Mouse (Mus musculus) adrenal gland, adult 10 weeks (tissue): ENCODE data around the gene Mpst. TPM values are rescaled to one million over a fixed set of nuclear protein-coding genes. Genes with fewer than 3 reads are reported as not detected.

Experiments used
- polyA plus RNA-seq: library from polyadenylated mRNA; stranded (reverse); fragments of 350-450 nt; fragmentation: Illumina TruSeq; extraction: RNeasy Lipid Tissue Mini Kit (QIAGEN cat#74804); gene quantifications from one replicate; pipeline ENCODE4 v1.2.3, GENCODE M21; 2014; ENCODE audit warnings: low read depth, low replicate concordance

The Mpst gene
- 1.8 TPM for polyA plus RNA-seq

DNA sequence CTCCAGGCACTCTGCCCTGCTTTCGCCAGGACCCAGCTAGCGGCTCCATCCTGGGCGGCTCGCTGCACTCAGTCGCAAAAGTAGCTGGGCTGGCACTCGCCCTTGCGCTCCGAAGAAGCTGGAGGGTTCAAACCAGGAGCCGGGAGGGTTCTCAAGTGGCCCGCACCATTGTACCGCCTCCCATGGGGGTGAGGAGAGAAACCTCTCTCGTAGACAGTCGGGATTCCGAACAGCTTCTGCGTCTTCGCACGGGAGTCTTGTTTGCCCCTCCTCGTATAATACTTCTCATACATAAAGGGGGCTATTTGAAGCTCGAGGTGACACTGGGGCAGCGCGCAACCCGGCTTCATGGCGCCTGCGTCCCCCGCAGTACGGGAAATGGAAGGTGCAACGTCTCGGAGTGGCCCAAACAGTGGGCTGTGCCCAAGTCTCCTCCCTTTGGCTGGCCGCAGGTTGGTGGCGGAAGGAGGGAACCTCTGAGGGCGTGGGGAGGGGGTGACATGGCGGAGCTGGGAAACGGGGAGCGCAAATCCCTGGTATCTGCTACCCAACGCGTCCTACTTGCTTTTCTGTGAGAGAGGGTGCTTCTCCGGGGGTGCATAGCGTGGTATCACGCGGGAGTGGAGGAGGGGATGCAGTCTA lies at the start of gene Mpst:
Gene Mpst (plus strand): TSS at position 124 of the 642 bp plus-strand sequence.

DNA sequence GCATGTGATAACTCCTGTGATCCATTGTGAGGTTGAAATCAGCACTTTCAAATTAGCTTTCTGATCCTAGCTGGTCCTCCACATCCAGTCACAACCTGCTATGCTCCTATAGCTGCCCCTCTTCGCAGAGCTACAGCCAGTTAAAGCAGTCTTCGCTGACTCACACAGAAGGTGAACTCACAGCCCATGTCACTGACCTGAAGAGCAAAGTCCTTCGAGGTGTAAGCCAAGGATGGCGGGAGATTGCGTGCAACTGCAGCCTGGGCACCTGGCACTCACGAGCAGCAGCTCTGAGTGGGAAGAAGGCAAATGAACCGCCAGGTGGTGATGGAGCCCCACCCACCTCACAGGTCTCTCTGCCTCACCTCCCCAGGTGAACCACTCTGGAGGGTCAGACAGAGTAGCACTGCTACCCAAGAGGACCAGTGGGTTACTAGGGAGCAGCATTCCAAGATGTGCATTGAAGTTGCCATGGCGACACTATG lies 10.7 kb upstream of the Mpst start, which contains the start of gene Tex33:
Gene Tex33 (minus strand): TSS at position 435 of the 485 bp plus-strand sequence.

DNA sequence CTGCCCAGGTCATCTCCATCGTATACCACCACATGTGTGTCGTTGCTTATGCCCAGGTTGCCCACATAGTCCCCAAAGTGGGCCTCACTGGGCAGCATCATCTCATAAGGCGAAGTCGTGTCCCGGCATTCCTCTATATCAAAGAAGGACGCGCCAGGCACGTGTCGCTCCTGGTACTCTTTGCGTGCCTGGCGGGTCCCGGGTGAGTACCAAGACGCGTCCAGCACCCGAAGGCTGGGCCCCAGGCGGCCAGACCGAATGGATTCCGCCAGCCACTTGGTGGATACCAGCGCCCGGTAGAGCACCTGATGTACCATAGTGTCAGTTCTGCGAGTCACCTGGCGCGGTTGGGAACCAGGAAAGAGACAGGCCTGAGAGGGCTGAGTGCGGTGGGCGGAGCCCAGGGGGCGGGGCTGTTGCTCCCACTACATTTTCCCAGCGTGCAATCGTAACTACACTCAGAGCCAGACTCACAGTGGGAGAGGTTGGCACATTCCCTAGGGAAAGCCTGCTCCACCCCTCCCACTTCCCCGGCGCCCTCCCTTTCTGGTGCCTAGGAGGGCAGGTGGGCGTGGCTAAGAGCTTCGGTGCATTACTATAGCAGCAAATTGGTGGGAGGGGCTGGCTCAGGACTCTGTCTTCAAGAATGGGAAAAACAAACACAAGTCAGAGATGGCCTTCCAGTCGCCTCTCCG lies 552 bp upstream of the Mpst start, which contains the start of gene Tst:
Gene Tst (minus strand): TSS at position 391 of the 695 bp plus-strand sequence.

DNA sequence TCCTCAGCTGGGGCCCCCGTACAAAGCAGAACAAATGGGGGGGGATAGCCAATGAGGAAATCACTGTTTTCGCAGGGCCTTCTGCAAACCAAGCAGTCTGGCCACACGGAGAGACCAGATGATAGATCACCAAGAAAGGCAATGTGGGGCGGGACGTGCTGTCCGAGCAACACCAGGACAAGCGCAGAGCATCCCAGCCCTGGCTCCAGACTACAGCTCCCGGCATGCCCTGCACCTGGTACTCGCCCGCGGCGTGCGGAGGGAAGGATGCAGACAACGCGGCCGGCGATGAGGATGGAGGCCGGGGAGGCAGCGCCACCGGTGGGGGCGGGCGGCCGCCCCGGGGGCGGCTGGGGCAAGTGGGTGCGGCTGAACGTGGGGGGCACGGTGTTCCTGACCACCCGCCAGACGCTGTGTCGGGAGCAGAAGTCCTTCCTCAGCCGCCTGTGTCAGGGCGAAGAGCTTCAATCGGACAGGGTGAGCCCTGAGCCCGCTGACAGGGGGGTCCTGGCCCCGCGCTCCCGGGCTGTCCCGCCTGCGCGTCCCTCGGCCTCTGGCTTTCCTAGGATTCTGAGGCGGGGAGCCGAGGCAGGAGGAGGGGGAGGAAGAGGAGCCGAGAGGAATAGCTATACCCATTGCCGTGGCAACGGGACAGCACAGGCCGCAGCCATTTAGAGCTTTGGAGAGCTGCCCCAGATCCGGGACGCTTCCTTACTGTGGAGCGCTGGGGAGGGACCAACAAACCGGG lies 22.3 kb downstream of the Mpst start, which contains the start of gene Kctd17:
Gene Kctd17 (plus strand): TSS at position 174 of the 748 bp plus-strand sequence.

Other genes starting within 250 kb of the Mpst start
- gene Ift27, start 232.3 kb upstream of the Mpst start, polyA plus RNA-seq, result 5.5 TPM
- gene Pvalb, start 200.0 kb upstream of the Mpst start, polyA plus RNA-seq, result 19.1 TPM
- gene Ncf4, start 161.6 kb upstream of the Mpst start, polyA plus RNA-seq, result not detected
- gene Csf2rb2, start 100.7 kb upstream of the Mpst start, polyA plus RNA-seq, result 0.12 TPM
- gene Csf2rb, start 80.7 kb upstream of the Mpst start, polyA plus RNA-seq, result 1.1 TPM
- not detected for gene Tex33, start 10.5 kb upstream of the Mpst start, polyA plus RNA-seq
- gene Tst, start 509 bp upstream of the Mpst start, polyA plus RNA-seq, result 4.0 TPM
- gene Kctd17, start 22.1 kb downstream of the Mpst start, polyA plus RNA-seq, result 3.4 TPM
- not detected for gene Tmprss6, start 62.2 kb downstream of the Mpst start, polyA plus RNA-seq
- 0.29 TPM for gene Il2rb, start 88.9 kb downstream of the Mpst start, polyA plus RNA-seq
- 14.9 TPM for gene C1qtnf6, start 125.0 kb downstream of the Mpst start, polyA plus RNA-seq
- 0.23 TPM for gene Sstr3, start 138.3 kb downstream of the Mpst start, polyA plus RNA-seq
- 0.47 TPM for gene Rac2, start 166.4 kb downstream of the Mpst start, polyA plus RNA-seq
- 0.76 TPM for gene Cyth4, start 190.6 kb downstream of the Mpst start, polyA plus RNA-seq